Mouse (Mus musculus): ENCODE data around the gene Fer1l5.

Fer1l5 gene

DNA sequence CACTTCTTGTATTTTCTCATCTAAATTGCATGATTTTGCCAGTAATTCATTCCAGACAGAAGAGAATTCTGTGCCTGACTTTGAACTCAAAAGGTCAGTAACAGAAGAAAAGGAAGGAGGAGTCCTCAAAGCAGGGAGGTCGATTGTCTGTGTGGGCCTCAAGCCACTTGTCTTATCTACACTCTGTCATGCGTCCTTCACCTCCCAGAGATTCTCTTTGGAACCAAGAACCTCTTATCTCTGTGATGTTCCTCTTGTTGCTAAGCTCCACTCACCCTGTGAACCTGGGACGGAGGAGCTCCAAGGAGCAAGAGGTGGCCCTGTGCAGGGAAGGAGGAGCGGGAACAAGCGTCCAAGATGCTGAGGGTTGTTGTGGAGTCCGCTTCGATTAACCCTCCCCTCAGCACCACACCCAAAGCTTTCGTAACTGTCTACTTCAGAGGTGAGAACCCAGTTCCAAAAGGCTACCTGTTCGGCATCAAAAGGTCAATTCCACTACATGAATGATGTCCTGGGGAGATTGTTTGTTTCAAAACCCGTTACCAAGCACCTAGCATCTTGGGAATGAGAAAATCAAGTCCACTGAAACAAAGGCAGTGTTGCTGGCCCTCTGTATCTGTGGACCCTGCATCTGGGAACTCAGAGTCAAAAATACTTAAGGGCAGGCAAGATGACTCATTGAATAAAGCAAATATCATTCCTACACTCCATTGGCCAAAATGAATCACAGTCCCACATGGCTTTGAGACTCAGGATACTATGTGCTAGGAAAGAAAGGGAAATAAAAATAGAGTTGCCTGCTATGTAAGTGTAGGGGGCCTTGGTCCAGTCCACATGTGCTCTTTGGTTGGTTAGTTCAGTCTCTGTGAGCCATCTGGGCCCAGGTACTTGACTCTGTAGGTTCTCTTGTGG, at the start of gene Fer1l5:
Fer1l5 (plus strand) TSS at position 358 of the 912 bp plus-strand sequence.
- DNase-seq (ENCODE audit: low read depth) = no peak

DNA sequence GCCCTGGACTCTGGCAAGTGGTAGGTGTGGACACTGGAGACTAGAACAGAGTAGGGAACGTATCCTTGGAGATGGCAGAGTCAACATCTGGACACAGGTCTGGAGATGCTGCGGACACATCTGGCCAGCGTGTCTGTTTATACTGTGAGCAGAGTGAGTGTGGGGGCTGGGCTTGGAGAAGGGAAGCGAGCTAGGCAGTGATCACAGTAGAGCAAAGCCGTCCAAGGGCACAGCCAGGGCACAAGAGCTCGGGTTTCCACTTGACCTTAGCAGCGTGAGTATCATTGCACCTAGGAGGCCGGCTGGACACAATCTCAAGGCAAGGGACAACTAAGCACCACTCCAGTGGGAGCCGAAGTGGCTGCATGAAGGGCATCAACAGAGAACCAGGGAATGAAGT, 49.0 kb upstream of the Fer1l5 start:
- DNase-seq (ENCODE audit: low read depth) = no peak

DNA sequence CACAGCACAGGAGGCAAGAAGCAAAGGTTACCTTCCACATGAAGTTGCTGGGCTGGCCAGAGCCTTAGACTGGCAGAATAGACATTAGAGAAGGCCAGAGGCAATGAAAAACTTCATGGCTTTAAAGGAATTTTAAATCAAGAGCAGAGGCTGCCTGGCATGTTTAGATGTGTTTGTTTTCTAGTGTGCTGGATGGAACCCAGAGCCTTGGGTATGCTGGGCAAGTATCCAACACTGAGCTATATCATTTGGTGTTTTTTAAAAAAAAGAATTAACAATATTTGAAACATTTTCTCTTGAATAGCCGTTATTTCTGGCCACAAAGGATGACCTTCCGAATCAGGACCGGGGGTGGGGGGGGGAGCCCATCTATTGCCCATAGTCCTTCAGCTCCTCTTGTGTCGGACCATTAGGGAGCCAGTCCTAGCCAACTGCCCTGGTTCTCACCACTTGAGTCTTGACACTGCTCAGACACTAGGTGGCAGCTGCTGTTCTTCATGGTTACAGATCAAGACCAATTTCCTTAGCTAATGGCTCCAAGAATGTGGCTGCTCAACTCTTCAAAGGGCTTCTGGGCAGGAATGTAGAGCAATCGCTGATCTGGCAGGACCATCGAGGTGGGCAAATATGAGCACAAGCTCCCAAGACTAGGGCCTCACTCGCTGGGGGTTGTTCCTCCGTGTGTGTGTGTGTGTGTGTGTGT, 48.2 kb upstream of the Fer1l5 start:
- DNase-seq (ENCODE audit: low read depth) = no peak

DNA sequence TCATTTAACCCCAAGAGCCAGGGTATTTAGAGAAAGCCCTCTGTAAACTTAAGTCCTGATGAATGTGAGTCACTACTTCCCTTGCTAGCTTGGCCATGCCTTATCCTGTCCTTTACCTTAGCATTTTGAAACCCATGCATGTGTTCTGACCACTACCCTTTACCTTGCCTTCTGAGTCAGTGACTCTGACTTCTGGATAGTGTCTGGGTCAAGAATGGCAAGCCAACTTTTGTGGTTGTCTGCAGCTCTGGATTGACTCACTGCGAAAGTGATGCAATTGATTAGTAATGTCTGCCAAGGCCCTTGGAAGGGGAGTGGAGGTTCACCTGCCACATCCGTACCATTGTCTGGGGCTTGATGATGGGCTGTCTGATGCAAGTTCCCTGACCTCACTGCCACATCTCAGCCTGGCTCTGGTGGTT, 46.2 kb upstream of the Fer1l5 start:
- no peak for DNase-seq (ENCODE audit: low read depth)

DNA sequence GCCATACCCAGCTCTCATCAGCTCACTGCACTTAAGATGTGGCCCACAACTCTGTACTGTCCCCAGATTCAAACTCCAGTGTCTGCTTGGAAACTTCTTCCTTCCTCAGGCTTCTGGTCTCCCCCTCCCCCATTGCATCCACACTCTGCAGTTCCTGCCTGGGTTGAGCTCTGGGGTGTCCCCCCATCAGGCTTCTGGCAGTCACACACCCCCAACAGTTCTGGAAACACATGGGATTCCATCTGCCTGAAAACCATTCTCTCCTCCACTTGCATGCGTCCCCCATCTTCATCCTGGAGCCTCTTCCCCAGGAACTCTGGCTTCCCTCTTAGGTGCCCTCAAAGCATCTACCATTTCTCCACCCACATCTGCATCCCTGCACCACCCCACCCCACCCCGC, 45.3 kb upstream of the Fer1l5 start:
- no peak for DNase-seq (ENCODE audit: low read depth)

DNA sequence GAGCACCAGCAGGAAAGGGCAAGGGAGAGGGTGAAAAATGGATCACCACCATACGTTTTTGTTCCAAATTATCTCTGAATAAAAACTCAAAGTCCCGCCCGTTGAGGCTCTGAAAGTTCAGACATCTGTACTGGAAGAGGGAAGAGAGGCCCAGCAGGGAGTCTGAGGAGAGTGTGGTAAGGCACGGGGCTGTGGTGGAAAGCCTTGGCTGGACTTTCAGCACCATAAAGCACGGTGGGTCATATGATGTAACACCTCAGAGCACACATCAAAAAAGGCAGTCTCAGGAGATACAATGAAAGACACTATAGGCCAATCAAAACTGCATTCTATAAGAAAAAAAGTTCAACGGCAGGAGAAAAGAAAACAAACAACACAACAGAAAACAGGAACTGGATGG, 40.3 kb upstream of the Fer1l5 start:
- DNase-seq (ENCODE audit: low read depth) = no peak

DNA sequence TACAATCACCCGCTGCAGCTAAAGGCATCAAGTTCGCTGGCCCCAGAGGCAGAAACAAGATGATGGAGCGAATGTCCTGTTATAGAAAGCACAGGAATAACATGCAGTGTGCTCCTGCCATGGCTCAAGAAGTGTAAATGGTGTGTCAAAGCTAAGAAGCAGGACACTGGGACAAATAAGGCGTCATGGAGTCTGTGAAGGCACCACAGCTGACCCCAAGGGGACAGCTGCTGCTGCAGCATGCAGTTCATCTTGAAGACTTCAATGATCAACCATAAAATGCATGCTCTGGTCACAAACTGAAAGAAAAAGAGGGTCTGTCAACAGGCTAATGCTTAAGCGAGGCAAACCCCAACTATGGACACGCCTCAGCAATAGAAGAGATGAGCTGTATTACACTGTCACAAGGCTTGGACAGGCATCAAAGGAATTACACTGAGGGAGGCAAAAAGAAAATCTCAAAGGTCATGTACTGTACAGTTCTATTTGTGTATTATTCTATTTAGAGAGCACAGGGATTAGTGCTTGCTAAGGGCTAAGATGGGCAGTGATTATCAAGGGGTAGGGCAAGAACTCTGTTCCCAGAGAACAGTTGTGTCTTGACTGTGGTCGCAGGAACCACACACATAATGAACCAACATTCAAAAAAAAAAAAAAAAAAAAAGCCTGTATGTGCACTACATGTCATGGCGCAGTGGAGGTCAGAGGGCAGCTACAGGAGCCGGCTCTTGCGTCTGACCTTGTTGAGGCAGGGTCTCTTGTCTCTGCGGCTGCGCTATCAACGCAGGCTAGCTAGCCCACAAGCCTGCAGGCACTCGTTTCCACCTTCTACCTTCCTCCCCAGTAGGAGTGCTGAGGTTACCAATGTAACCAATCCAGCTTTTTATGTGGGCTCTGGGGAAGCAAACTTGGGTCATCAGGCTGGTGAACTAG, 38.9 kb upstream of the Fer1l5 start:
- no peak for DNase-seq (ENCODE audit: low read depth)

DNA sequence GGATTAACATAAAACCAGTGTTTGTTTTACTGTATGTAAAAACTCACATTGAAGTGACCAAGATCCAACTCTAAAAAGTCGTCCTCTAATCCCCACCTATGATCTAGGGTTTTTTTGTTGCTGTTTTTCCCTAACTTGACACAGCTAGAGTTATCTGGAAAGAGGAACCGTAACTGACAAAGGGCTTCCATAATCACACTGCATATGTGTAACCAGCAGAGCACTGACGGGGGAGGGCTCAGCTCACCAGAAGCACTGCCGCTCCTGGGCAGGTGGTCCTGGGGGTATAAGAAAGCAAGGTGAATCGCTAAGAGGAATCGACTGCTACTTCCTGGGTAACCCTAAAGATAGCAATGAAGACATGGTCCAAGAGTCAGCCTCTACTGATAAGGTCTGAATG, 29.5 kb upstream of the Fer1l5 start:
- DNase-seq (ENCODE audit: low read depth) = no peak

DNA sequence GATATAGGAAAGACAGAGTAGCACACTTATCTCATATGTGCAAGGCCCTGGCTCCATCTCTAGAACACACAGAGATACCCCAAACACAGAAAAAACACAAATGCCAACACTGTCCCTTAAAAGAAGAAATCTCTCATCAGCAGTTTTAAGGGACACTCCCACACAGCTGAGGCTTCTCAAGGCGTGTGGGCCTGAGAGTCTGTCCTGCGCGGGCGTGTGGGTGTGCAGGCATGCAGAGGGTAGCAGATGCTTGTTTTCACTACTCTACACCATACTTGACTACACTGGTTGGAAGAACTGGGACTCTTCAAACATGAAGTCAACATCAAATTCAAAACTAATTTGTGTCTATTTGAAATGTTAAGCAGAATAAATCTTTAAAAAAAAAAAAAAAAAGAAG, 19.7 kb upstream of the Fer1l5 start:
- no peak for DNase-seq (ENCODE audit: low read depth)

DNA sequence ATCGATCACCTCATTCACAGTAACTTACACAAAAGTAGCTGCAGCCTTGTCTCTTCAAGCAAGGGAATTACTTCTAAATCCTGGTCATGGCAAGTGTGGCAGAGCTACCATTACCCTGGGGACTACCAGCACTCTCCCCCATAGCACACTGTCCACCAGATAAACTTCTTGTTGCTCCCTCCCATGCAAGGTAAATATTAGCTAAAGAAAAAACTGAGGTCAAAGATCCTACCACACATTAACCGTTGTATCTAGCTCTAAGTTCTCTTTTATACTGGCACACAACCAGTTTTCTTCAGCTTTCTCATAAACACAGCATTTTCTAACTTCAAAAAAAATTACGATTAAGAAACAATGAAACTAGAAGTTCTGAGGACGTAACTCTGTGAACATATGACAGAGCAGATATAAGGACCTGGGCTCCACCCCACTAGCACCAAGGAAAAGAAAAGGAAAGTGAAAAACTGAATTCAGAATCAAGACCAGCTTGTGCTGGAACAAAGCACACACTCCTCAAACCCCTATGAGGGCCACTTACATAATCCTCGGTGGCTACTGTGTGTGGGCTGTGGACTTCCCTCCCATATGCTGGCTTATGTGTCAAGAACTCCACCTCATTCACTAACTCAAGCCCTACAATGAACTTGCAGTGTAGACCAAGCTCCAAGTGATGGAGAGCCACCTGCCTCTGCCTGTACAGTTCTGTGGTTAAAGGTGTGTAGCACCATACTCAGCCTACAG, 15.0 kb upstream of the Fer1l5 start:
- DNase-seq (ENCODE audit: low read depth) = no peak

DNA sequence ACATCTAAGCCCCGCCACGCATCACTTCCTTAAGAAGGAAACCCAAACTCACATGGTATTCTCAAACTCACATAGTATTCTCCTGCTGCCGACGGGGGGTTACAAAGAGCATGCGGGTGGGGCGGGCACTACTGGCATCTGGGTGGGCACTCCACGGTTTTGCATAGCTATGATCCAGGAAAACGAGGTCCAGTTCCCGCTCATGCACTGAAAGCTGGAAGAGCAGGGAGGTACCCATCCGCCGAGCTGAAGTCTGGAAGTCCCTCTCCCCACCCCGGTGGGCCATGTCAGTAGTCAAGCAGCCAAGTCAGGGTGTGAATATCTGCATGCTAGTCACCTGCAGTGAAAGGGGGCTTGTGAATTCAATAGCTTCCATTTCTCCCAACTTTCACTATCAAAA, 4.4 kb upstream of the Fer1l5 start:
- DNase-seq (ENCODE audit: low read depth) = no peak

DNA sequence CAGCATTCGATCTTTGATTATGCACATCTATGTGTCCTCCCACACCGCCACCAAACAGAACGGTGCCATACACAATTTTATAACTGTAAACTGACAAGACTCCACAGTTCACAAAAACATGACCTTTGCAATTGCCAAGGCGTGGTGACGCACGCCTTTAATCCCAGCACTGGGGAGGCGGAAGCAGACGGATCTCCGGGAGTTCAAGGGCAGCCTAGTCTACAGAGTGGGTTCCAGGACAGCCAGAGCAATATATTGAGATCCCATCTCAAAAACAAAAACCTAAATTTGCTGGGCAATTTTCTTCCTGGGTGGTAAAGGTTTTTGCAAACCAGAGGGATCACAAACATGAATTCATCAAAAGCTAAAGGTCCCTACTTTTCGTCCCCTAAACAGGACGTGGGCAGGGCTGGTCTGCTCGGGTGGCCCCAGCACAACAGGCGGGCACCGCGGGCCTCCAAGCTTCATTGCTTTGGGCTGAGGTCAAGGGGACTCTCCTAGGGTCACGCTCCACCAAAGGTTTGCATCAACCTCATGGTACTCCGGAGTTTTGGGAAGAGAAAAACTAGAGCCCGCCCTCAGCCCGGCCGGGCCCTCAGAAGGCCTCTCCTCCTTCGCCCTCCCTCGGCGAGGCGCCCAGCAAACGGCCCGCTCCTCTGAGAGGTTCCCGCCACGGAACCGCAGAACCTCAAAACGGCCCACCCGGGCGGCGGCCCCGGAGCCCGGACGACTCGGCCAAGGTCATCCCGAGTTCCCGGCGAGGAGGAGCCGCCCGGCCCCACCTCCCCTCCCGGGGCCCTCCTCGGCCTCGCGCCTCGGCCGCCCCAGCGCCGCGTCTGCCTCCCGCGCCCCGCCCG, 3.8 kb upstream of the Fer1l5 start:
- DNase-seq (ENCODE audit: low read depth) = no peak

DNA sequence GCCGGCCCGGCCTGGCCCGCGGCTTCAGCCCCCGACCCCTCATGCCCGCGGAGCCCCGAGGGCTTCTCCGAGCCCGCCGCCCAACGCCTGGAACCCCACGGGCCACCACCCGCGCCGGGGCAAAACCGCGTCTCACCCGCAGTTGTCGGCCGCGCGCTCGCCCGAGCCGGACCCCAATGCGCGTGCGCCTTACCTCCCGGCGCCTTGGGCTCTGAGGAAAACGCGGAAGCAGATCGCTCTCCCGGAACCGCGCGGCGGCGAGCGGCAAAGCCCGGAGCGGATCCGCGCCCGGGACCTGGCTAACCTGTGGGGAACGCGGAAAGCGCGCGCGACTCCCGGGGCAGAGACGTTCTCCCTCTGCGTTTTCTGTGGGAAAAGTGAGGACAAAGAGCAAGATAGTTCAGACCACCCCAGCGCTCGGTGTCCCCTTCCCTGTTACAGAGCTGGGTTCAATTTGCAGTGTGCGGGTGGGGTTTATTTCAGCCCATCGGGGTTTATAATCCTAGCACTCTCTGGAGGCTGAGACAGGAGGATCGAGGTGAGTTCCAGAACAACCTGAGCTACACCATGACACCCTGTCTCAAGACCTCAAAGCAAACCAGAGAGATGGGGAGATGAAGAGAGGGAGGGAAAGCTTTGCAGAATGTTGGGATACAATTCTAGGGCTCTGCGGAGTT, 3.0 kb upstream of the Fer1l5 start, which contains the start of gene Kansl3:
Kansl3 (minus strand) TSS at position 213 of the 677 bp plus-strand sequence.
- DNase-seq (ENCODE audit: low read depth) = peak; percentile 87

DNA sequence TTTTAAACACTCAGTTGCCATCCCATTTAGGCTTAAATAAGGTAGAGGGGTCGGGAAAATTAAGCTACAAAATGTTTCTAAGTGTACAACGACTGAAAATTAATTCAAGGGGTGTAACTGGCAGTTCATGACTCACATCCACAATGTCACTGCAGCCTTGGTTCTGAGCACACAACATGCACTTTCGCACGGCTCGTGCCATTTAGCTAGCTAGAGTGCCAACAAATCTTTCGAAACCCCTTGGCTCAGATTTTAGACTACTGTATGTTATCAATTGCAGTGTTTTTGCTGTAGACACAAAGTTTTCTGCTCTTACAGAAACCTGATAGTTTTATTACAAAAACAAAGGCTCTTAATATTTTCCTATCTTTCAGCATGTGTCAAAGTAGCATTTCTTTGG, 1.2 kb upstream of the Fer1l5 start:
- no peak for DNase-seq (ENCODE audit: low read depth)

DNA sequence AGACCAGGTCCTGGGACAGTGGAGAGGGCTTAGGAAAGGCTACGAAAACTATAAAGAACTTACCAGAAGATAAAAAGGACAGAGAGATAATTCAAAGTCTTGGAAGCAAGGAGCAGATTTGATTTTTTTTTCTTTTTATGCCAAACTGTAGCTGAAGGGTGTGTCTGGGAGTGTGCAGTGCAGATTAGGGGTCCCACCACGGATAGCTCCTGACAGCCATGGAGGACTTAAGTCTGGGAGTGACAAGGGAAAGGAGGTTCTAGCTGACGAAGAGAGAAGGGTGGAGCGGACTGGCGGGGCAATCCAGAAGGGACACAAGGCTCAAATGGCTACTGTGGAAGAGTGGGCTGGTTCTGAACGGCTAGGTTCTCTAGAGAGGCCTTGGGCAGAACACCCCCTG, 6.8 kb downstream of the Fer1l5 start:
- no peak for DNase-seq (ENCODE audit: low read depth)

DNA sequence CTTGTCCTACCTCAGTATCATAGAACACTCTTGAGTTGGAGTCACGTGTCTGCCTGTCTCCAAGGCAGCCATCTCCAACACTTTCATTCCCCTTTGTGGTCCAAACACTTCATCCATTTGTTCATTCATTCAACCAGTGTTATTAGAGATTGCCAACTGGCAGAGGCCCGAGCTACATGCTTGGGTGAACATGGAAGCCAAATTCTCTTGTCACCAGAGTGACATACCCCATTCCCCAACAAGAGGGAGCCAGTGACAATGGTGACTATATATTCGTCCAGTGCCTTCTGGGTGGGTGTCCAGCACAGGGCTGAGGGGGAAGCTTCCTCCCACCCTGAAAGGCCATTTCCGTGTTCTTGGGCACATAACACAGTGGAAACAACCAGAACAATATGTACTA, 7.5 kb downstream of the Fer1l5 start:
- DNase-seq (ENCODE audit: low read depth) = no peak

DNA sequence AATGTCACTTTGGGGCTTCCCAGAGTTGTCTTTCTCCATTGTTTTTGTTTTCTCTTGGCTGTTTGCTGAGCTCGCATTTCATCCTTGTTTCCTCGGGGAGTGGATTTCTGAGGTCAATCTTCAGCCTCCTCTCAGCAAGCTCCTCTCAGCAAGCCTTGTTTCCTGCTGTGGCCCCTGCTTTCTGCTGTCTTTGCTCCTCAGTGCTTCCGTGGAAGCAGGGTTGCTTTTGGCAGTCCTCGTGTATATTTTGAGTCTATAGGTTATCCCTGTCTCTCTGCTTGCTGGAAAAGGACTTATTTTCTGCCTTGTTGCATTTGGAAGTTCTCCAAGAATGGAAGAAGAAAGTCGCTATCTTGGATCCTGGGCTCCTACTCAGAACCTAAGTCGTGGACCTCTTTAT, 24.9 kb downstream of the Fer1l5 start:
- DNase-seq (ENCODE audit: low read depth) = no peak

DNA sequence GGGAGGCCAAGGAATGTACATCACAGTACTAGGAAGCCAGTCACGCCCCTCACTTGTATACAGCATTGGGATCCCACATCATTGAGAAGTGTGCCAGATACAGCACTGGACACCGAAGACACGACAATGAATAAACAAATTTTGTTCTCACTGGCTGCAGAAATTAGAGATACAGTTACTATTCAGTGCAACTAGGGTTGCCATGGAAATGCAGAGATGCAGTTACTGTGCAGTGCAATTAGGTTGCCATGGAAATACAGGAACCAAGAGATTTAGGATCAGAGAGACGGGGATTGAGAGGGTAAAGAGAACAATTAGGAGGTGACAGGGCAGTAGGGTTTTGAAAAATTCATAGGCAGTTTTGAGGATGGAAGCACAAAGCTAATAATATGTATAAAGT, 29.4 kb downstream of the Fer1l5 start:
- no peak for DNase-seq (ENCODE audit: low read depth)

DNA sequence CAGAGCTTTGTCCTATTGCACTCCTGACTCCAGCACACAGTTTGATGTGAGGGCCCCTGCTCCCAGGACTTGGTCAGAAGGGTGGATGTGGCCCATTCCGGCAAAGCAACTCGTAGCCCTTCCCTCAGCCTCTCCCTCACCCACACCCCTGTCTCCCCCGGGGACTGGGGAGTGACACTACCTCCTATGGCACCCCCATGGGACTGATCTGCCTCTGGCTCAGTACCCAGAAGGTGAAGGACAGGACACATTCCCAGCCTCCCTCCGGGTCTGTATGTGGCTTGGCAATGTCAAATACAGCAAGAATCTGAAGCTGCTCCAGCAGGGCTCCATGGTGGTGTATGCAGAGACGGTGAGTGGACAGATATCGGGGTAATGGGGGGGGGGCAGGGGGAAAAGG, 32.4 kb downstream of the Fer1l5 start:
- DNase-seq (ENCODE audit: low read depth) = no peak

DNA sequence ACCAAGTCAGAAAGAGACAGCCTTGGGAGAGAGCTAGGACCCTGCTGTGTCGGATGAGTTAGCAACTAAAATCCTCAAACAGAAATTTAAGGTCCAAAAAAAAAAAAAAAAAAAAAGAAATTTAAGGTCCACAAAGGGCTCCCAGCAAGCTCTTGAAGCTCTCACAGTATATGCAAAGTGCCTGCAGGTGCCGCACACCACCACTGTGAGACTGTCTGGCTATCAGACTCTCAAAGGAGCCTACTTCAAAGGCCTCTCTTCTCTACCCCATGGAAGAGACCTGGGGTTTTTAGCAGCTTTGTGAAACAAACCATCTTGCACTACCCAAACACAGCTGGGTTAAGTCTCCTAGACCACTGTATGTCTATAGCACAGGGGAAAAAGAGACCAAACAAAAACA, 57.4 kb downstream of the Fer1l5 start:
- DNase-seq (ENCODE audit: low read depth) = no peak

Data from c-Kit-positive CD71-positive TER-119-negative erythroid progenitor cells, embryonic 14.5 days (primary cell).